Mouse (Mus musculus) C2C12 (cell line): ENCODE data around the gene Ddah2. TPM values are rescaled to one million over a fixed set of nuclear protein-coding genes. Genes with fewer than 3 reads are reported as not detected.

Source experiments
- H3K27me3 ChIP-seq: one replicate; pipeline ENCODE4 v1.6.1; 2011; ENCODE audit not compliant: control insufficient read depth, insufficient read depth, insufficient read length
- H3K36me3 ChIP-seq: one replicate; pipeline ENCODE4 v1.6.1; 2011; ENCODE audit not compliant: control insufficient read depth, insufficient read depth
- H3K4me3 ChIP-seq: one replicate; pipeline ENCODE4 v1.5.1; 2011; ENCODE audit warnings: mild to moderate bottlenecking, control low read depth; ENCODE audit not compliant: poor library complexity, insufficient read depth, severe bottlenecking
- H3K79me2 ChIP-seq: one replicate; pipeline ENCODE4 v1.6.1; 2011; ENCODE audit not compliant: control insufficient read depth, insufficient read depth
- H3K79me3 ChIP-seq: one replicate; pipeline ENCODE4 v1.6.1; 2011; ENCODE audit warnings: low read depth, control low read depth
- H3ac ChIP-seq: one replicate; pipeline ENCODE3; 2011; ENCODE audit warnings: low read depth; ENCODE audit not compliant: control insufficient read depth, insufficient read length
- CEBPB ChIP-seq: IDR thresholded peaks from one replicate; pipeline ENCODE4 v1.6.1; 2011; ENCODE audit warnings: low read depth, mild to moderate bottlenecking, control low read depth, moderate library complexity
- CTCF ChIP-seq: IDR thresholded peaks from one replicate; pipeline ENCODE4 v1.5.1; 2011; ENCODE audit not compliant: control insufficient read depth, insufficient read depth, insufficient read length
- FOSL1 ChIP-seq: IDR thresholded peaks from one replicate; pipeline ENCODE4 v1.8.0; 2011; ENCODE audit warnings: mild to moderate bottlenecking, low read length; ENCODE audit not compliant: poor library complexity, insufficient read depth, severe bottlenecking
- MAX ChIP-seq: IDR thresholded peaks from one replicate; pipeline ENCODE4 v1.6.1; 2011; ENCODE audit warnings: mild to moderate bottlenecking, control low read depth
- MYOD1 ChIP-seq: IDR thresholded peaks from one replicate; pipeline ENCODE4 v1.6.1; 2011; ENCODE audit warnings: low read depth; ENCODE audit not compliant: control insufficient read depth, insufficient read length
- MYOG ChIP-seq: IDR thresholded peaks from one replicate; pipeline ENCODE4 v1.6.1; 2011; ENCODE audit not compliant: control insufficient read depth, insufficient read length; ENCODE audit errors: extremely low read depth
- USF1 ChIP-seq: IDR thresholded peaks from one replicate; pipeline ENCODE4 v1.6.1; 2011; ENCODE audit warnings: low read depth, mild to moderate bottlenecking, control low read depth, moderate library complexity
- polyA plus RNA-seq: library from polyadenylated mRNA; unstranded; fragments of >200 nt; fragmentation: generic; extraction: Trizol; gene quantifications from one replicate; pipeline ENCODE4 v1.2.1, GENCODE M21; 2012; ENCODE audit warnings: missing spikeins

Gene Ddah2
- polyA plus RNA-seq, 1 experiment: 129 TPM

DNA sequence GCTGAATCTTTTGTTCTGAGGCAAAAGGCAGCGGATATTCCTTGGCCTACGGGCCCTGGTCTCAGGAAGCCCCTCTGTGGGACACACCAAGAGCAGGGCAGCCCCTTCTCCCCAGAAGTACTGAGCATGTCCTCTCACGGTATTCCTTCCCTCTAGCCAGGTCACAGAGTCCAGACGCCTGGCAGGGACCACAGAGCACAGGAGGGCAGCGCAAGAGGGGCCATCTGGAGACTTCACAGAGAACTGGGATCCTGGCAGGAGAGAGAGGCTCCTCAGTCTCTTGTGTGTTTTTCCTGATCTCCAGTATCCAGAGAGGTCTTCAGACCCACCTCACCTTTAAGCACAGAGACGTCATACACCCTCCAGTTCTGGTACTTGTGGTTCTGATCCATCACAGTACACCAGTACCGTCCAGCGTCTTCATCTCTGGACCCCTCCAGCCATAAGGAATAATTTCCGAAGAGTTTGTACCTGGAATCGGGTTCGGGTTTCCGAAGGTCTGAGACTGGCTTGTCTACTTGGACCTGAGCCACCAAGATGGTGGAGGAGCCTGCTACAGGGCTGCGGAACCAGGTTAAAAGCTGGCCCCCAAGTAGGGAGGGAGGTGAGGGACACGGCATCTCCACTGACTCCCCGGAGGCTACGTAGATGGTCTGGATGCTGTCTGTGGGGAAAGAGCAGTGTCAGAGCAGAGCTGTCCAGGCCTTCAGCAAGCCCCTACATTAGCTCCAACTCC lies 24.2 kb downstream of the Ddah2 start:
- Histone ChIP-seq H3K4me3 (no peak overlapping the region), H3K79me3 (no peaks in the 10 kb centered on the region), H3K79me2 (no peaks in the 10 kb centered on the region), H3K36me3 (no peaks in the 10 kb centered on the region), H3ac (no peak overlapping the region), H3K27me3 (peaks cover 11% of the 10 kb centered on the region)
- no peak for TF ChIP-seq USF1
- no peak for TF ChIP-seq CTCF
- TF ChIP-seq MAX: no peak

DNA sequence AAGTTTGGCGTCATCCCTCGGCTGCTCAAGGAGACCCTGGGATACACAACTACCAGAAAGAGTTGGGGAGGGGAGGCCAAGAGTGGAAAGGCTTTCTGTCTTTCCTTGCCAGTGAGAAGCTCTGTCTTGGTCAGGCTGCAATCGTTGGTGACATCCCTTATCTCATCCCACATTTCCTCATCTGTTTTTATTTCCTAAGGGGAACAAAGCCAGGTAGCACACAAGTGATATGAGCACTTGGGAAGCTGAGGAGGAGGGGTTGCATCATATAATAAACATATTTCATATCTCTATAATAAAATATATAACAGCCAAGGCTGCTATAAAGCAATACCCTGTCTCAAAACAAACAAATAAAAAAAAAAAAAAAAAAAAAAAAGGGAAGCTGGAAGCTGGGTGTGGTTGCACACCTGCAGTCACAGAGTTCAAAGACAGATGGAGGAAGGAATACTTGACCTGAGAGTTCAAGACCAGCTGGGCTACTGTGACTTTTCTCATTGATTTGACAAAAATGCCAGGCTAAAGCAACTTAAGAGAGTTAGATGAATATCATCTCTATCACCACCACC lies 25.2 kb downstream of the Ddah2 start:
- Histone ChIP-seq H3K36me3 (no peaks in the 10 kb centered on the region), H3K79me2 (no peaks in the 10 kb centered on the region), H3K27me3 (peaks cover 8% of the 10 kb centered on the region), H3K4me3 (no peak overlapping the region), H3ac (no peak overlapping the region), H3K79me3 (no peaks in the 10 kb centered on the region)
- TF ChIP-seq MYOG: no peak
- TF ChIP-seq FOSL1: no peak
- TF ChIP-seq MAX: no peak
- no peak for TF ChIP-seq CEBPB
- no peak for TF ChIP-seq USF1
- TF ChIP-seq MYOD1: no peak
- no peak for TF ChIP-seq CTCF

DNA sequence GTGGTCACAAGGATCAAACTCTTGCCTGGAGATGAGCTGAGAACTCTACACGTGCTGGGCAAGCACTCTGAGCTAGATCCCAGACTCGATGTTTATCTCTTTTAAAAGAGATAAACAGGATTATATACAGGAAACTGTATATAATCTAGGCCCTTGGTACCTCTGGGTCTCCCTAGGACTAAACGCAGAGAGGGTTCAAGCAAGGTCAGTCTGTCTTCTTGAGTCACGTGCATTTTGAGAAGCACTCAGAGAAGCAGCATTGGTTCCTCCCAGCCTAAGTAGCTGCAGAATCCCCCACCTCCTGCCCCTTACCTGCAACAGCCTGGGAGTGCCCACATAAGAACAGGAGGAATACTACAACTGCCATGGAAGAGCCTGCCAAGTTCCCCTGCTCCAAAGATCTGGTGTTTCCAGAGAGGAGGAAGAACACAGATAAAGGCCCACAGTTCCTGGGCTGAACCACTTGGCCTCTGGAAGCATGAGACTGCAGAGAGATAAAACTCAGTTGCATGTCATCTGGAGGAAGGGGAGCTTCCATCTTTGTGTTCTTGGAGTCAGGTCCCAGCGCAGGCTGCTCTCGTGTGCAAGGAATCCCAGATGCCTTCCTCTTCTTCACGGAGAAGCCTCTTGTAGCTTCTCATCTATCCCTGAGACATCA lies 26.5 kb downstream of the Ddah2 start, which contains the start of gene Ly6g6f:
Gene Ly6g6f (minus strand): TSS at position 403 of the 658 bp plus-strand sequence.
- H3K4me3 ChIP-seq: no peak within 1 kb of the TSS
- peaks cover 9% of the 10 kb centered on the region for H3K79me2 ChIP-seq
- no peaks in the 10 kb centered on the region for H3K79me3 ChIP-seq
- H3K36me3 ChIP-seq: no peaks in the 10 kb centered on the region
- TF ChIP-seq FOSL1 (no peak), USF1 (no peak), CEBPB (no peak), CTCF (no peak), MYOG (no peak), MAX (no peak), MYOD1 (no peak)
- H3ac ChIP-seq: no peak within 1 kb of the TSS
- peaks cover 8% of the 10 kb centered on the region for H3K27me3 ChIP-seq

DNA sequence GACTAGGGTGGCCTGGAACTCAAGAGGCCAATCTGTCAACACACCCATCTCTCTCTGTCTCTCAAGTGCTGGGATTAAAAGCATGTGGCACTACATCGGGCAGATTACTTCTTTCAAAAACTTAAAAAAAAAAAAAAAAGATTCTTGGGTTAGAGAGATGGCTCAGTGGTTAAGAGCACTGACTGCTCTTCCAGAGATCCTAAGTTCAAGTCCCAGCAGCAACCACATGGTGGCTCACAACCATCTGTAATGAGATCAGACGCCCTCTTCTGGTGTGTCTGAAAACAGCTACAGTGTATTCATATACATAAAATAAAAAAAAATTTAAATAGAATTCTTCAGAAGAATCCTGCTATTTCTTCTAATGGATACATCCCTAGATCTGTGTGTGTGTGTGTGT lies 29.3 kb downstream of the Ddah2 start:
- peaks cover 17% of the 10 kb centered on the region for H3K79me2 ChIP-seq
- H3K4me3 ChIP-seq: no peak overlapping the region
- H3ac ChIP-seq: no peak overlapping the region
- TF ChIP-seq USF1 (no peak), MYOD1 (no peak)
- H3K36me3 ChIP-seq: peaks cover 7% of the 10 kb centered on the region
- peaks cover 3% of the 10 kb centered on the region for H3K27me3 ChIP-seq
- peaks cover 3% of the 10 kb centered on the region for H3K79me3 ChIP-seq

DNA sequence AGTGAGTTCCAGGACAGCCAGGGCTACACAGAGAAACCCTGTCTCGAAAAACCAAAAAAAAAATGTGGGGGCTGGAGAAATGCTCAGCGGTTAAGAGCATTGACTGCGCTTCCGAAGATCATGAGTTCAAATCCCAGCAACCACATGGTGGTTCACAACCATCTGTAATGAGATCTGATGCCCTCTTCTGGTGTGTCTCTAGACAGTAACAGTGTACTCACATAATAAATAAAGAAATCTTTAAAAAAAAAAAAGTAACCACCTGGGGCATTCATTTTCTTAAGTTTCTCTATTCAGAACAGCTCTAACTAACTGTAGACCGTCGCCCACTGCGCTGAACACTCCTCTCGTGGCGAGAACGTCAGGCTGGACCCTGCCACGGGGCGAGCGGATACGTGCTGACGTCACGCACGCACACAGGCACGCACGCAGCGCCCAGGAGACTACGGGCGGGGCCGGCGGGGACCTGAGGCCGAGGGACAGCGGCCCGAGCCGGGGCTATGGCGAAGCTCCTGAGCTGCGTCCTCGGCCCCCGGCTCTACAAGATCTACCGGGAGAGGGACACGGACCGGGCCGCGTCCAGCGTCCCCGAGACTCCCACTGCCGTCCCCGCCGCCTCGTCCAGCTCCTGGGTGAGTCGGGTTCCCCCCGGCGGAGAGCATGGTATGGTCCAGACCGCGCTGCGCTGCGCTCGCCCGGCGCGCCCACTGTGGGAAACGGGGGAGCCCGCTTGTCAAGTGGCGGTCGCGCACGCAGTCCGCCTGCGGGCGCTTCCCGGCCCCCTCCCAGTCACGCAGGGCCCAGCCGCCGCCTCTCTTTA lies 30.2 kb downstream of the Ddah2 start, which contains the start of gene Abhd16a:
Gene Abhd16a (plus strand): TSS at position 439 of the 820 bp plus-strand sequence.
- H3K36me3 ChIP-seq: peaks cover 7% of the 10 kb centered on the region

More for the DNA sequence above, 30.2 kb downstream of the Ddah2 start, which contains the start of gene Abhd16a:
- H3K79me3 ChIP-seq: peaks cover 3% of the 10 kb centered on the region
- TF ChIP-seq CTCF (no peak), MAX (peak; percentile 87), CEBPB (no peak), USF1 (no peak), MYOD1 (no peak)
- H3K27me3 ChIP-seq: no peaks in the 10 kb centered on the region
- peak within 1 kb of the TSS; percentile 99 for H3ac ChIP-seq
- peak within 1 kb of the TSS; percentile 57 for H3K4me3 ChIP-seq
- H3K79me2 ChIP-seq: peaks cover 17% of the 10 kb centered on the region
